ENCODE assay signal across 10 mouse cellular contexts in the genomic region with DNA sequence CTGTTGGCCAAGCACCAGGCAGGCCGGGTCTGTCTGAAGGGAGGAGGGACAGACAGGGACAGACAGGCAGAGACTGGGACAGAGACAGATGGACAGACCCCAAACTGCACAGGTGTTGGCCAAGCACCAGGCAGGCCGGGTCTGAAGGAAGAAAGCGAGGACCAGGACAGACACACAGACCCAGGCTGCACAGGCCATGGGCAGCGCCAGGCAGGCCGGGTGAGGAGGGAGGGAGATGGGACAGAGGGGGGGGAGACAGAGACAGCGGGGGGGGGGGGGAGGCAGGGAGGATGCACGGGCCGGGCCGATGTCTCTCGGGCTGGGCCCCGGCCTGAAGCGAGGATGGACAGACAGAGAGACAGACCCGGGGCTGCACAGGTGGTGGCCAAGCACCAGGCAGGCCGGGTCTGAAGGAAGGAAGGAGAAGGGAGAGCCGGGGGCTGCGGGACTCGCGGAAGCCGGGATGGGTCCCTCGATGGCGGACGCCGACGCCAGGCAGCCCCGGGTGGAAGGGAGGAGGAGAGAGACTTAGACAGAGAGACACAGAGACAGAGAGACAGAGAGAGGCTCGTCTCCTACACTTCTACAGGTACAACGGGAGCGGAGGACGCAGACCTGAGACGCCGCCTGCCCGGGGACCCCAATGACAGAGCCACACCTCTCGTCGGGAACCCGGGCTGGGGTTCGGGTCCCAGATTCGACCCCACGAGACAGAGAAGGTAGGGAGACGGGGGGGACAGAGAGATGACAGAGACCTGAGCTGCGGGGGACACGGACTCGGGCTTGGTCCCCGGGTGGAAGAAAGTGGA. TPM values are rescaled to one million over a fixed set of nuclear protein-coding genes. Genes with fewer than 3 reads are reported as not detected.
DNase-seq lines count a peak whose midpoint lies in the region; ATAC-seq and TF ChIP-seq lines count a peak whose summit lies in the region.
"Not testable (repeated sequence)": the region's sequence is repeated elsewhere in the genome, so short reads cannot be mapped to it uniquely, and the experiment has no call there.
"Had no signal": no experiment of that assay in that cellular context is flagged by ENCODE, and none has a peak within 500 bp of the region (broad histone marks: within the 10 kb centered on the region; RNA-seq: fewer than 3 reads in every experiment).

No protein-coding gene starts in this region.

- H3K4me3 ChIP-seq in CH12.LX (replicated peaks in 1 of 3; ENCODE audit: low read depth in 2 of 3, low read length in 2 of 3, poor library complexity in 1 of 3): peak overlapping the region in 1 of 3 experiments; percentile 2
- H3K4me3 ChIP-seq in forebrain, embryonic 13.5 days; liver, embryonic 16.5 days (ENCODE audit: low read depth, low read length); neural tube, embryonic 15.5 days (replicated peaks); thymus, adult 2 months (ENCODE audit: control insufficient read depth, insufficient read depth, low read length): not testable (repeated sequence)

- H3K4me2 ChIP-seq in CH12.LX (ENCODE audit: insufficient read depth, low read depth, poor library complexity, severe bottlenecking); forebrain, embryonic 13.5 days; liver, embryonic 16.5 days (ENCODE audit: low read depth, low read length); neural tube, embryonic 15.5 days: not testable (repeated sequence)

- dilution Hi-C loops in CH12.LX (cut with MboI; ENCODE audit: extremely low pct_ligation_motif_present, extremely low pct_unique_long_range_greater_than_20kb, low sequenced_read_pairs): not testable (repeated sequence)

- H3K4me1 ChIP-seq in CH12.LX (ENCODE audit: control insufficient read depth in 1 of 2, insufficient read depth in 2 of 2); forebrain, embryonic 13.5 days; liver, embryonic 16.5 days (ENCODE audit: control insufficient read depth, low read depth, low read length); neural tube, embryonic 15.5 days; thymus, adult 2 months (replicated peaks; ENCODE audit: control insufficient read depth, insufficient read depth, low read length): not testable (repeated sequence)

- H3K9me3 ChIP-seq in CH12.LX (replicated peaks; ENCODE audit: low read length): peaks cover 38% of the 10 kb centered on the region
- peaks cover 57% of the 10 kb centered on the region for H3K9me3 ChIP-seq in forebrain, embryonic 13.5 days (replicated peaks)
- peaks cover 42% of the 10 kb centered on the region for H3K9me3 ChIP-seq in liver, embryonic 16.5 days (replicated peaks; ENCODE audit: control insufficient read depth, low read length)
- peaks cover 43% of the 10 kb centered on the region for H3K9me3 ChIP-seq in neural tube, embryonic 15.5 days (replicated peaks)

- TF ChIP-seq EP300 in CH12.LX (IDR thresholded peaks at IDR 0.05; ENCODE audit: low read length): not testable (repeated sequence)

- ATAC-seq in forebrain, embryonic 13.5 days: peak; percentile 31
- ATAC-seq in liver, embryonic 16.5 days (ENCODE audit: low read depth): peak; percentile 3; the same call in 1 of the 2 replicates
- peak; percentile 43 for ATAC-seq in neural tube, embryonic 15.5 days (ENCODE audit: low FRiP score)

- in situ Hi-C loops in CH12.LX (cut with MboI; ENCODE audit: low pct_ligation_motif_present, low pct_unique_long_range_greater_than_20kb, low sequenced_read_pairs): not testable (repeated sequence)

- TF ChIP-seq RAD21 in CH12.LX (IDR thresholded peaks at IDR 0.05; ENCODE audit: low read depth, low read length): not testable (repeated sequence)

- intact Hi-C loops in heart, postnatal 36 days (cut with DNase I): not testable (repeated sequence)

- TF ChIP-seq CTCF in CH12.LX (conservative IDR thresholded peaks at IDR 0.05 in 1 of 2, IDR thresholded peaks at IDR 0.05 in 1 of 2; ENCODE audit: low read depth in 2 of 2, low read length in 2 of 2); thymus, adult 2 months (IDR thresholded peaks at IDR 0.05; ENCODE audit: borderline replicate concordance, control insufficient read depth, extremely low read depth, insufficient read depth, low read length, poor library complexity): not testable (repeated sequence)

- H3K9ac ChIP-seq in CH12.LX (ENCODE audit: insufficient read depth, low read depth); forebrain, embryonic 13.5 days; liver, embryonic 16.5 days (ENCODE audit: low read depth, low read length); neural tube, embryonic 15.5 days (replicated peaks): not testable (repeated sequence)

- peaks cover 18 to 34% of the 10 kb centered on the region in 2 experiments for H3K36me3 ChIP-seq in CH12.LX (replicated peaks in 1 of 2; ENCODE audit: control insufficient read depth in 1 of 2, insufficient read depth in 1 of 2, low read length in 1 of 2)
- peaks cover 56% of the 10 kb centered on the region for H3K36me3 ChIP-seq in forebrain, embryonic 13.5 days (ENCODE audit: poor library complexity, severe bottlenecking)
- peaks cover 46% of the 10 kb centered on the region for H3K36me3 ChIP-seq in liver, embryonic 16.5 days (ENCODE audit: control insufficient read depth, insufficient read depth)
- H3K36me3 ChIP-seq in neural tube, embryonic 15.5 days: peaks cover 43% of the 10 kb centered on the region
- peaks cover 15% of the 10 kb centered on the region for H3K36me3 ChIP-seq in thymus, adult 2 months (ENCODE audit: control insufficient read depth, insufficient read depth, low read length)

- not testable (repeated sequence) for H3K79me2 ChIP-seq in CH12.LX (replicated peaks; ENCODE audit: control insufficient read depth, extremely low read depth, insufficient read depth, poor library complexity, severe bottlenecking)

- not testable (repeated sequence) for H3K27ac ChIP-seq in CH12.LX (ENCODE audit: insufficient read depth, low read depth); forebrain, embryonic 13.5 days; liver, embryonic 16.5 days (ENCODE audit: low read length); neural tube, embryonic 15.5 days (replicated peaks); thymus, adult 2 months (ENCODE audit: control insufficient read depth, insufficient read depth, low read length)

- H3K27me3 ChIP-seq in CH12.LX (replicated peaks); forebrain, embryonic 13.5 days; liver, embryonic 16.5 days (ENCODE audit: control insufficient read depth, insufficient read depth, low read depth, low read length); neural tube, embryonic 15.5 days (replicated peaks); thymus, adult 2 months (ENCODE audit: control insufficient read depth, insufficient read depth, low read length): not testable (repeated sequence)

- not testable (repeated sequence) for TF ChIP-seq POLR2A in CH12.LX (IDR thresholded peaks at IDR 0.05; ENCODE audit: low read depth, low read length); thymus, adult 2 months (IDR thresholded peaks at IDR 0.05; ENCODE audit: control insufficient read depth, extremely low read depth, insufficient read depth, low read length, poor library complexity)

- DNase-seq in CH12.LX (ENCODE audit: extremely low read depth): peak; percentile 89
- DNase-seq in cerebellum, adult 11 months: peak; percentile 29
- peak; percentile 12 to 36 for DNase-seq in heart, postnatal 36 days
- DNase-seq in kidney, postnatal 25 days: peak; percentile 43 to 81
- DNase-seq in thymus, adult 2 months: peak; percentile 36

- 84% methylated on average over 43 of the region's 43 CpGs for WGBS in forebrain, embryonic 13.5 days
- 80% methylated on average over 42 of the region's 43 CpGs for WGBS in liver, embryonic 16.5 days (ENCODE audit: insufficient replicate concordance)
- WGBS in neural tube, embryonic 15.5 days: 82% methylated on average over 43 of the region's 43 CpGs
- WGBS in thymus, adult 2 months: 87% methylated on average over 43 of the region's 43 CpGs

RNA-seq across cellular contexts. Expression of gene Gm21860, which starts 13.0 kb away (rescaled TPM):
- total RNA-seq in CH12.LX (2012; rRNA removed) (not detected in 2 replicates), CH12.LX (2014; rRNA removed) (not detected in 2 replicates)
- polyA plus RNA-seq in CH12.LX (2012; ENCODE audit: insufficient read length, low read depth): not detected in 2 replicates
- polyA plus RNA-seq in forebrain, embryonic 13.5 days (2015; fragmentation: Nextera tagmentation; extraction: Ambion mirVana): not detected in 2 replicates
- total RNA-seq in heart, postnatal 36 days (2021): not detected
- not detected in 2 replicates for polyA plus RNA-seq in liver, embryonic 16.5 days (2015; fragmentation: Nextera tagmentation; extraction: Ambion mirVana)
- polyA plus RNA-seq in neural tube, embryonic 15.5 days (2015; fragmentation: Nextera tagmentation; extraction: Ambion mirVana): not detected in 2 replicates
- not detected in 2 replicates for polyA plus RNA-seq in thymus, adult 2 months (2012; rRNA removed)
- total RNA-seq: adrenal gland, adult 18-20 months had no signal
- polyA plus RNA-seq: gonadal fat pad, adult 2 months had no signal

RNA-seq across cellular contexts. Expression of gene Gm47283, which starts 42.9 kb away (rescaled TPM):
- total RNA-seq in CH12.LX (2012; rRNA removed) (not detected in 2 replicates), CH12.LX (2014; rRNA removed) (not detected in 2 replicates)
- not detected in 2 replicates for polyA plus RNA-seq in CH12.LX (2012; ENCODE audit: insufficient read length, low read depth)
- not detected in 2 replicates for polyA plus RNA-seq in forebrain, embryonic 13.5 days (2015; fragmentation: Nextera tagmentation; extraction: Ambion mirVana)
- not detected for total RNA-seq in heart, postnatal 36 days (2021)
- polyA plus RNA-seq in liver, embryonic 16.5 days (2015; fragmentation: Nextera tagmentation; extraction: Ambion mirVana): not detected in 2 replicates
- polyA plus RNA-seq in neural tube, embryonic 15.5 days (2015; fragmentation: Nextera tagmentation; extraction: Ambion mirVana): not detected in 2 replicates
- not detected in 2 replicates for polyA plus RNA-seq in thymus, adult 2 months (2012; rRNA removed)
- total RNA-seq: adrenal gland, adult 18-20 months had no signal
- polyA plus RNA-seq: gonadal fat pad, adult 2 months had no signal

Comparison
In these comparisons a context has a peak if more than half of its experiments do, and no peak if none do; other contexts are left out.
1. DNase-seq: peak in every context shown above with its lines; median percentile 89 in CH12.LX; 62 in kidney, postnatal 25 days; 36 in thymus, adult 2 months; 29 in cerebellum, adult 11 months; 24 in heart, postnatal 36 days.